Mouse (Mus musculus): ENCODE data around the gene Hoxb13. TPM values are rescaled to one million over a fixed set of nuclear protein-coding genes. Genes with fewer than 3 reads are reported as not detected.

Hoxb13 gene
- polyA plus RNA-seq, 1 experiment from 2014 or later = not detected

DNA sequence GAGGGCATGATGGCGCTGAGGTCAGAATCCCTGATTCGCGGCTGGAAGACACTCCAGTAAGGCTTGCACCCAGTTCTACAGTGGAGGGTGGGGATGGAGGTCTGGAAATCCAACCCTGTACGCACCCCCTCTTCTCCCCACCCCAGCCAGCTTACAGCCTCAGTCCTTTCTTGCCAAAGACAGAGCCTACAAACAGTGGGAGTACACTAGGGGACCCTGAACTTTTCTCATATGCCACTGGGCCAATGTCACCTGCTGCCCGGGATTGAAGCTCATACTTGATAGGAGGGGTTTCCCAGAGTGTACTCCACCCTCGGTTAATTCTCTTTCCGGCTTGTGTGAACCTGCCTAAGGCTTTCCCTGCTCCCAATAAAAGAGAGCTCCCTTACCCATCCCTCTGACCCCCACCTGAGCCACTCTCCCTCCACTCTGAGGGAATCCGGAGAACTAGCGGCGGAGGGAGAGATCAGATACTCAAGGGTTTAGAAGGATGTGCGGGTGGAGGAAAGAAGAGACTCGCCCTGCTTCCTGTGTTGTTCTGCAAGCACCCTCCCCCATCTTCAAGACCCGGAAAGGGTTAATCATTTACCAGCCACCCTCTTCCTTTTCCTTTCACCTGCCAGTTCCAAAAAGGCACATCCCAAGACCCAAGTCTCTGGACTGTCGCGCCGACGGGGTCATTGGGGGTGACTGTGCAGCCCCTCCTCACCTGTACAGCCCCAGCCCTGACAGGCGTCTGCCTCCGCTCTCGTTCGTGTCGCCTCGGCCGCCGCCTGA is 21.4 kb upstream of the Hoxb13 start:
- Histone ChIP-seq H3K27ac (replicated peaks; ENCODE audit: low read depth, low read length) (no peak overlapping the region), H3K4me1 (ENCODE audit: control insufficient read depth, insufficient read depth, low read length) (0 out of 2 replicates have a peak, but pooled peaks cover 4% of the 10 kb centered on the region), H3K4me3 (ENCODE audit: low read depth, low read length) (no peak overlapping the region), H3K4me2 (ENCODE audit: low read depth, severe bottlenecking) (no peak overlapping the region), H3K36me3 (ENCODE audit: control insufficient read depth, insufficient read depth, low read length) (no peaks in the 10 kb centered on the region), H3K27me3 (ENCODE audit: control insufficient read depth, insufficient read depth, low read length) (peaks cover 95% of the 10 kb centered on the region), H3K9me3 (ENCODE audit: control insufficient read depth, low read length) (no peaks in the 10 kb centered on the region), H3K9ac (ENCODE audit: low read length) (no peak overlapping the region)
- under 1% methylated on average over 25 of the region's 25 CpGs for WGBS
- DNase-seq (ENCODE audit: low spot score) = peak; percentile 27
- no peak for ATAC-seq (ENCODE audit: insufficient number of reproducible peaks, low FRiP score, low TSS enrichment, low read depth)

DNA sequence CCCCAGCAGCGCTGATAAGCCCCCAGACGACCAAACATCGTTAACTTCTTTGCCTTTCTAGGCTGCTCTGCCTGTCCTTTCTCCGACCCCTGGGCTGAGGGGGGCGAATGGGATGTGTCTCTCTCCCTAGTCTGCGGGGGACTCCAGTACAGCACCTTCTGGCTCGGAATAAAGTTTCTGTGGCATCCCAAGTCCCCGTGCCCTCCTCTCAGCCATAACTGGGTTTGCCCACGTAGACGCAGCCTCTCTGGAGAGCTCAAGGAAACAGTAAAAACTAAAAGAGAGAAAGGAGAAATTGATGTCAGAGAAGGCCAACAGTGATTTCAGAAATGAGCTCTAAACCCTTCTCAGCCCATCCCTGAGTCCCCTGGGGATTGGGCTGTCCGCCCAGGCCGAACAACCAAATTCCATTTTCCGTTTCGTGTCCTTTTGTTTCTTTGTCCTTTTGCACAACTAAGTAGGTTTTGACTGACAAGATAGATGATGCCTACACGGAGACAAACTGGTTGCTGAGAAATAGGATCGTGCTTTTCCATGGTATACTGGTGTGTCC is 20.8 kb upstream of the Hoxb13 start:
- H3K36me3 ChIP-seq (ENCODE audit: control insufficient read depth, insufficient read depth, low read length) = no peaks in the 10 kb centered on the region
- WGBS = 1% methylated on average over 16 of the region's 16 CpGs
- H3K9ac ChIP-seq (ENCODE audit: low read length) = no peak overlapping the region
- no peak overlapping the region for H3K4me2 ChIP-seq (ENCODE audit: low read depth, severe bottlenecking)
- no peaks in the 10 kb centered on the region for H3K9me3 ChIP-seq (ENCODE audit: control insufficient read depth, low read length)
- no peak overlapping the region for H3K4me3 ChIP-seq (ENCODE audit: low read depth, low read length)
- no peak overlapping the region for H3K27ac ChIP-seq (replicated peaks; ENCODE audit: low read depth, low read length)
- peaks cover 95% of the 10 kb centered on the region for H3K27me3 ChIP-seq (ENCODE audit: control insufficient read depth, insufficient read depth, low read length)
- ATAC-seq (ENCODE audit: insufficient number of reproducible peaks, low FRiP score, low TSS enrichment, low read depth) (no peak), DNase-seq (ENCODE audit: low spot score) (peak; percentile 43)
- 0 out of 2 replicates have a peak, but pooled peaks cover 4% of the 10 kb centered on the region for H3K4me1 ChIP-seq (ENCODE audit: control insufficient read depth, insufficient read depth, low read length)

GRCm38 (mm10) chr11:96174881-96175280 is 19.2 kb upstream of the Hoxb13 start:
- Histone ChIP-seq H3K27me3 (ENCODE audit: control insufficient read depth, insufficient read depth, low read length) (peaks cover 97% of the 10 kb centered on the region), H3K27ac (replicated peaks; ENCODE audit: low read depth, low read length) (no peak overlapping the region), H3K4me2 (ENCODE audit: low read depth, severe bottlenecking) (no peak overlapping the region), H3K9me3 (ENCODE audit: control insufficient read depth, low read length) (no peaks in the 10 kb centered on the region), H3K36me3 (ENCODE audit: control insufficient read depth, insufficient read depth, low read length) (no peaks in the 10 kb centered on the region), H3K9ac (ENCODE audit: low read length) (no peak overlapping the region), H3K4me3 (ENCODE audit: low read depth, low read length) (no peak overlapping the region), H3K4me1 (ENCODE audit: control insufficient read depth, insufficient read depth, low read length) (0 out of 2 replicates have a peak, but pooled peaks cover 4% of the 10 kb centered on the region)
- peak; percentile 37 for DNase-seq (ENCODE audit: low spot score)
- no peak for ATAC-seq (ENCODE audit: insufficient number of reproducible peaks, low FRiP score, low TSS enrichment, low read depth)
- under 1% methylated on average over 6 of the region's 6 CpGs for WGBS

- Histone ChIP-seq H3K36me3 (ENCODE audit: control insufficient read depth, insufficient read depth, low read length) (no peaks in the 10 kb centered on the region), H3K9ac (ENCODE audit: low read length) (no peak overlapping the region), H3K27ac (replicated peaks; ENCODE audit: low read depth, low read length) (no peak overlapping the region), H3K4me1 (ENCODE audit: control insufficient read depth, insufficient read depth, low read length) (0 out of 2 replicates have a peak, but pooled peaks cover 2% of the 10 kb centered on the region), H3K4me2 (ENCODE audit: low read depth, severe bottlenecking) (no peak overlapping the region), H3K27me3 (ENCODE audit: control insufficient read depth, insufficient read depth, low read length) (peaks cover 97% of the 10 kb centered on the region), H3K4me3 (ENCODE audit: low read depth, low read length) (no peak overlapping the region), H3K9me3 (ENCODE audit: control insufficient read depth, low read length) (no peaks in the 10 kb centered on the region)
- ATAC-seq (ENCODE audit: insufficient number of reproducible peaks, low FRiP score, low TSS enrichment, low read depth) = no peak
- DNase-seq (ENCODE audit: low spot score) = peak; percentile 58
- WGBS = 0% methylated on average over 17 of the region's 17 CpGs
These were observed 18.6 kb upstream of the Hoxb13 start for GRCm38 (mm10) chr11:96175511-96175910.

GRCm38 (mm10) chr11:96175951-96176530 is 18.1 kb upstream of the Hoxb13 start:
- H3K4me2 ChIP-seq (ENCODE audit: low read depth, severe bottlenecking) = no peak overlapping the region
- DNase-seq (ENCODE audit: low spot score) = peak; percentile 39
- peaks cover 96% of the 10 kb centered on the region for H3K27me3 ChIP-seq (ENCODE audit: control insufficient read depth, insufficient read depth, low read length)
- no peaks in the 10 kb centered on the region for H3K4me1 ChIP-seq (ENCODE audit: control insufficient read depth, insufficient read depth, low read length)
- no peak for ATAC-seq (ENCODE audit: insufficient number of reproducible peaks, low FRiP score, low TSS enrichment, low read depth)
- no peak overlapping the region for H3K4me3 ChIP-seq (ENCODE audit: low read depth, low read length)
- H3K9me3 ChIP-seq (ENCODE audit: control insufficient read depth, low read length) = no peaks in the 10 kb centered on the region; the same call in 1 of the 2 replicates
- no peak overlapping the region for H3K9ac ChIP-seq (ENCODE audit: low read length)
- H3K27ac ChIP-seq (replicated peaks; ENCODE audit: low read depth, low read length) = no peak overlapping the region
- H3K36me3 ChIP-seq (ENCODE audit: control insufficient read depth, insufficient read depth, low read length) = no peaks in the 10 kb centered on the region
- 1% methylated on average over 9 of the region's 9 CpGs for WGBS

DNA sequence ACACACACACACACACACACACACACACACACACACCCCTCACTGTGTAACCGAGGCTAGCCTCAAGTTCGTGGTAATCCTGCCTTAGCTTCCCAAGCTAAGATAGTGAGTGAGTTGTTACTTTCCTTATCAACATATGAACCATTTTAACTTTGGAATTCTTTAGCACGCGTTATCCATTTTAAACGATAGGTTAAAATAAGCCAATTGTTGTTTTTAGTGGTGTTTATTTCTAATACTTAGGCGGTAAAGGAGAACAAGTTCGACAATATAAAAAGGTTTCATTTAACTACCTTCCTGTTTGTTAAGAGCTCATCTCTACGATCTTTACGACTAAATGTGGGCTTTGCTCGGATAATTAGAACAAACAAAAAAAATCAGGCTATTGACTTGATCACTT is 17.3 kb upstream of the Hoxb13 start:
- no peak for DNase-seq (ENCODE audit: low spot score)
- WGBS = 2% methylated on average over 10 of the region's 10 CpGs
- no peaks in the 10 kb centered on the region for H3K36me3 ChIP-seq (ENCODE audit: control insufficient read depth, insufficient read depth, low read length)

GRCm38 (mm10) chr11:96177546-96178174 is 16.5 kb upstream of the Hoxb13 start:
- H3K27me3 ChIP-seq (ENCODE audit: control insufficient read depth, insufficient read depth, low read length) = peaks cover 96% of the 10 kb centered on the region
- no peak overlapping the region for H3K9ac ChIP-seq (ENCODE audit: low read length)
- H3K4me1 ChIP-seq (ENCODE audit: control insufficient read depth, insufficient read depth, low read length) = no peaks in the 10 kb centered on the region
- ATAC-seq (ENCODE audit: insufficient number of reproducible peaks, low FRiP score, low TSS enrichment, low read depth) = no peak
- peak; percentile 71 for DNase-seq (ENCODE audit: low spot score)
- no peaks in the 10 kb centered on the region for H3K36me3 ChIP-seq (ENCODE audit: control insufficient read depth, insufficient read depth, low read length)
- H3K9me3 ChIP-seq (ENCODE audit: control insufficient read depth, low read length) = peaks cover 2% of the 10 kb centered on the region
- no peak overlapping the region for H3K27ac ChIP-seq (replicated peaks; ENCODE audit: low read depth, low read length)
- H3K4me3 ChIP-seq (ENCODE audit: low read depth, low read length) = no peak overlapping the region
- no peak overlapping the region for H3K4me2 ChIP-seq (ENCODE audit: low read depth, severe bottlenecking)
- under 1% methylated on average over 27 of the region's 27 CpGs for WGBS

More for the DNA sequence above, 17.3 kb upstream of the Hoxb13 start:
- Histone ChIP-seq H3K9ac (ENCODE audit: low read length) (no peak overlapping the region), H3K4me3 (ENCODE audit: low read depth, low read length) (no peak overlapping the region), H3K4me1 (ENCODE audit: control insufficient read depth, insufficient read depth, low read length) (no peaks in the 10 kb centered on the region), H3K4me2 (ENCODE audit: low read depth, severe bottlenecking) (no peak overlapping the region), H3K27me3 (ENCODE audit: control insufficient read depth, insufficient read depth, low read length) (peaks cover 96% of the 10 kb centered on the region), H3K9me3 (ENCODE audit: control insufficient read depth, low read length) (no peaks in the 10 kb centered on the region; the same call in 1 of the 2 replicates), H3K27ac (replicated peaks; ENCODE audit: low read depth, low read length) (no peak overlapping the region)
- no peak for ATAC-seq (ENCODE audit: insufficient number of reproducible peaks, low FRiP score, low TSS enrichment, low read depth)

GRCm38 (mm10) chr11:96178356-96178755 is 15.8 kb upstream of the Hoxb13 start:
- Histone ChIP-seq H3K27me3 (ENCODE audit: control insufficient read depth, insufficient read depth, low read length) (peaks cover 96% of the 10 kb centered on the region), H3K27ac (replicated peaks; ENCODE audit: low read depth, low read length) (no peak overlapping the region), H3K4me1 (ENCODE audit: control insufficient read depth, insufficient read depth, low read length) (no peaks in the 10 kb centered on the region), H3K4me2 (ENCODE audit: low read depth, severe bottlenecking) (no peak overlapping the region), H3K9me3 (ENCODE audit: control insufficient read depth, low read length) (peaks cover 4% of the 10 kb centered on the region), H3K36me3 (ENCODE audit: control insufficient read depth, insufficient read depth, low read length) (no peaks in the 10 kb centered on the region), H3K9ac (ENCODE audit: low read length) (no peak overlapping the region), H3K4me3 (ENCODE audit: low read depth, low read length) (no peak overlapping the region)
- DNase-seq (ENCODE audit: low spot score) (peak; percentile 55), ATAC-seq (ENCODE audit: insufficient number of reproducible peaks, low FRiP score, low TSS enrichment, low read depth) (no peak)
- under 1% methylated on average over 8 of the region's 8 CpGs for WGBS
